Mouse (Mus musculus) heart, embryonic 11.5 days (tissue): ENCODE measurements around the gene Garnl3. TPM values are rescaled to one million over a fixed set of nuclear protein-coding genes. Genes with fewer than 3 reads are reported as not detected.

ENCODE experiments used
- ATAC-seq: fragments of 200-750 bp; cut with Nextera tagmentation; replicated peaks from 2 replicates; pipeline ENCODE4 v1.8.0; 2017; ENCODE audit warnings: moderate library complexity; ENCODE audit not compliant: insufficient number of reproducible peaks, low FRiP score, low TSS enrichment
- H3K27ac ChIP-seq: fragments of 300-500 bp; sonication (generic); 2 replicates; pipeline ENCODE4 v1.5.1; 2014; ENCODE audit warnings: mild to moderate bottlenecking, low read depth, low read length
- H3K27me3 ChIP-seq: fragments of 300-500 bp; sonication (generic); 2 replicates; pipeline ENCODE4 v1.6.1; 2014; ENCODE audit warnings: mild to moderate bottlenecking, low read length, mixed read lengths; ENCODE audit not compliant: control insufficient read depth, insufficient read depth
- H3K36me3 ChIP-seq: fragments of 300-500 bp; sonication (generic); 2 replicates; pipeline ENCODE4 v1.6.1; 2014; ENCODE audit warnings: mild to moderate bottlenecking, low read length, moderate library complexity, mixed read lengths; ENCODE audit not compliant: control insufficient read depth, insufficient read depth
- H3K4me1 ChIP-seq: fragments of 300-500 bp; sonication (generic); 2 replicates; pipeline ENCODE4 v1.6.1; 2014; ENCODE audit warnings: low read length; ENCODE audit not compliant: control insufficient read depth, insufficient read depth
- H3K4me2 ChIP-seq: fragments of 300-500 bp; sonication (generic); 2 replicates; pipeline ENCODE4 v1.6.1; 2014; ENCODE audit warnings: mild to moderate bottlenecking, moderate library complexity
- H3K4me3 ChIP-seq: fragments of 300-500 bp; sonication (generic); 2 replicates; pipeline ENCODE4 v1.5.1; 2014; ENCODE audit warnings: low read depth, low read length
- H3K9ac ChIP-seq: fragments of 300-500 bp; sonication (generic); 2 replicates; pipeline ENCODE4 v1.6.1; 2014; ENCODE audit warnings: mild to moderate bottlenecking, low read depth, low read length, moderate library complexity
- H3K9me3 ChIP-seq: fragments of 300-500 bp; sonication (generic); replicated peaks from 2 replicates; pipeline ENCODE4 v1.6.1; 2016; ENCODE audit warnings: low read length; ENCODE audit not compliant: control insufficient read depth
- WGBS: fragments of 180-500 bp; shearing (Covaris S2); extraction: QIAGEN DNeasy Blood & Tissue Kit; methylation state at CpG from one replicate; pipeline ENCODE4 v1.1.7; 2014; ENCODE audit not compliant: insufficient replicate concordance; 5-methylcytosine and 5-hydroxymethylcytosine counted together
- polyA plus RNA-seq: library from polyadenylated mRNA; unstranded; fragments of >200 nt; fragmentation: Nextera tagmentation; extraction: Ambion mirVana; gene quantifications from 2 replicates; pipeline ENCODE4 v1.2.1, GENCODE M21; 2014

Gene Garnl3
- polyA plus RNA-seq, 1 experiment from 2014 or later, result 15.4 TPM

DNA sequence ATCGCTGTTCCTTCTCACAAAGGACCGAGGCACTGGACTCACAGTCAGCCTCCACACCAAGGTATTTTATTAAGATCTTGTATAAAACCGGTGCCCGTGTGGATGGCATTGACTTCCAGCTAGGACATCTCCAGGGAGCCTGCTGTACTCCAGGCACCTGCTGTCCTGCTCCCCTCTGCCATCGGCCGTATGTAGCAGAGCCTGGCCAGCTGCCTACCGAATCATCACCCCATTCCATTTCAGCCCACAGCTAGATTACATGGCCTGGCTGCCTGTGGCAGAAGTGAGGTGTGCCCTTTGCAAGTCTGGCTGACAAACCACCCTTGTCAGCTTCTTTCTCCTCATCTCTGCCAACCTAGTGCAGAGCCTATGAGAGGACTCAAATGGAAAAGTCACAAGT, 42.2 kb upstream of the Garnl3 start:
- no peak overlapping the region for H3K4me2 ChIP-seq
- 84% methylated on average over 7 of the region's 7 CpGs for WGBS
- ATAC-seq, result no peak
- no peaks in the 10 kb centered on the region for H3K27me3 ChIP-seq
- no peaks in the 10 kb centered on the region for H3K36me3 ChIP-seq
- no peak overlapping the region for H3K4me3 ChIP-seq
- no peak overlapping the region for H3K9ac ChIP-seq
- peaks cover 24% of the 10 kb centered on the region for H3K4me1 ChIP-seq
- no peak overlapping the region for H3K27ac ChIP-seq
- no peaks in the 10 kb centered on the region for H3K9me3 ChIP-seq

DNA sequence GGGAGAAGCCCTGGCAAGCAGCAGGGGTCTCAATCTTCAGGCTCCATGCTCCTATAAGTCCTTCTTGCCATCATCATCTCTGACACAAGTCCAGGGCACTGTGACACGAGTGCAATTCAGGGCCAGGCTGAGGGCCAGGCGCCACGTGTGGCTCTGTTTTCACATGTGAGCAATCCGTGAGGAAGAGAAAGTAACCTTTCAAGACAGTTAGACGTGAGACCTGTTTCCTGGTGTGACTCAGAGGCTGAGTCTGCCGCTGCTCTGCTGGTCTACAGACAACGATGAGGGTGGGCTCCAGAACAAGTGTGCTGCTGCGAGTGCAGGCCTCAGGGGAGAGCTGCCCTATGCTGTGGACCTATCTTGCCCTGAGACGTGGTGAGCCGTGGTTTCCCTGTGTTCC, 41.7 kb upstream of the Garnl3 start:
- H3K9me3 ChIP-seq, result no peaks in the 10 kb centered on the region
- H3K27ac ChIP-seq, result no peak overlapping the region
- WGBS, result 62% methylated on average over 10 of the region's 10 CpGs
- no peak overlapping the region for H3K4me2 ChIP-seq
- 0 out of 2 replicates have a peak overlapping the region, but pooled peaks have one; percentile 6 for H3K9ac ChIP-seq
- ATAC-seq, result no peak
- no peaks in the 10 kb centered on the region for H3K27me3 ChIP-seq
- H3K36me3 ChIP-seq, result no peaks in the 10 kb centered on the region
- H3K4me1 ChIP-seq, result peaks cover 19% of the 10 kb centered on the region
- H3K4me3 ChIP-seq, result no peak overlapping the region

DNA sequence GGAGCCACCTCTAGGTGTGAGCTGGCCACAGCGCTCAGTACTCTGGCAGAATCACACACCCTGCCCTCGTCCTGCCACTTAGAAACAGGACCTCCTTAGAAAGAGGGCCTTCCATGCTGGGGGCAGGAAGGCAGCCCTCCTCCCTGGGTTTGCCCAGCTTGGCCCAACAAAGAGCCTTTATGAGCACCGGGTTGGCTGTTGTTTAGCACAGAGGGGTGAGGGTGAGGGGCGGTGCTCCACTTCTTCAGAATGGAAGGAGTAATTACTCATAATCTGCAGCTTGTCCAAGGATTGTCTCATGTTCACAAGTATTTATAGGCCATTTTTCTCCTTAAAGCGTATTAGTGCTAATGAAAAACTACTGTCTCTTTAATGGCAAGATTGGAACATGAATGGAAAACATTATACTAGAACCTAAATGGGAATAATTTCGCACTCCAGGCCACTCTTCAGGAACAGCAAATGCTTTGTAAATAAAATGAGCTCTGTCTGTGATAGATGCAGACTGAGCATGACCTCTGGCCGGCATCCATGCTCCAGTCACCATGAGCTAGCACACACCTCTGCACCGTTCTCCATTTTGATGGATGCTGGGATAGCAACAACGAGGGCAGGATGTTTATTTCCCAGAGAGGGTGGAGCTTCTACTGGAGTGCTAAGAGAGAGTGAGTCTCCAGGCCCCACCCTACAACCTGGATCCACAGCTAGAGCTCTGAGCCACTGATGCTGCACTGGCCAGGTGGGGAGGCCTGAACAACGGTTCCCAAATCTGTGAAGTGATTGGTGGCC, 39.5 kb upstream of the Garnl3 start:
- no peak for ATAC-seq

DNA sequence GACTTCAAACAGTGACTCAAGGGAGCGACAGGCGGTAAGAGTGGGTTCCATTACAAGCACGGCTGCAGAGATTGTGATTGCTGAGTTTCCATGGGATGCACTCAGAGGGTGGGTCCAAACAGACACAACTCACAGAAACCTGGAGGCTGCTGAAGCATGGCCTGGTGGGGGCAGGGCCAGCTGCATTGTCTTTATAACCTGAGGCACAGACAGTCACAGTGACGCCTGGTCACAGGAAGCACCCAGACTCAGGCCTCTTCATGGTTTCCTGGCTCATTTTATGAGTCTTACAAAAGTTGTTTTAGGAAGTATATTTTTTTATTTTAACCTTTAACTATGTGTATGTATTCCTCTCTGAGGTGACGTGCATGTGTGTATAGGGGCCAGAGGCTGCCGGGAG, 38.0 kb upstream of the Garnl3 start:
- Histone ChIP-seq H3K9ac (no peak overlapping the region), H3K4me3 (no peak overlapping the region), H3K9me3 (no peaks in the 10 kb centered on the region), H3K27ac (no peak overlapping the region), H3K27me3 (no peaks in the 10 kb centered on the region), H3K36me3 (no peaks in the 10 kb centered on the region), H3K4me1 (peaks cover 30% of the 10 kb centered on the region), H3K4me2 (no peak overlapping the region)
- no peak for ATAC-seq
- WGBS, result 66% methylated on average over 6 of the region's 6 CpGs

More for the DNA sequence above, 39.5 kb upstream of the Garnl3 start:
- no peaks in the 10 kb centered on the region for H3K27me3 ChIP-seq
- no peak overlapping the region for H3K27ac ChIP-seq
- no peak overlapping the region for H3K4me3 ChIP-seq
- no peak overlapping the region for H3K9ac ChIP-seq
- 77% methylated on average over 10 of the region's 10 CpGs for WGBS
- H3K36me3 ChIP-seq, result no peaks in the 10 kb centered on the region
- no peaks in the 10 kb centered on the region for H3K9me3 ChIP-seq
- peaks cover 15% of the 10 kb centered on the region for H3K4me1 ChIP-seq
- H3K4me2 ChIP-seq, result no peak overlapping the region

DNA sequence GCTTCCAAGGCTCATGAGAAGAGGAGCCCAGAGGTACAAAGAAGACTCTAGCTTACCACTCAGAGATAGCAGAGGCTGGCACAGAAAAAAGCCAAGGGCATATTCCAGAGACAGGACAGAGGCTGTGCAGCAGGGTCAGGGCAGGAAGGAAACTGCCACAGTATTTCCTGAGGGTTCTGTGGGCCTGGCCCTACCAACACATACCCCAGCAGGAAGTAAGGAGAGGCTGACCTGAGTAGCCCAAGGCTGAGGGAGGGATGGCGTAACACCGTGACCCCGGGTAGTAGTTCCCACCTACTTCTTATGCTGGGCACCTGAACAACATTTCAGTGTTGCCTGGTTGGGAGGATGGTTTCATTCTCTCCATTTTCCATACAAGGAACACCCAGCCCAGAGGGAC, 35.6 kb upstream of the Garnl3 start:
- Histone ChIP-seq H3K4me3 (no peak overlapping the region), H3K4me1 (peaks cover 26% of the 10 kb centered on the region), H3K4me2 (no peak overlapping the region), H3K9ac (no peak overlapping the region), H3K27ac (no peak overlapping the region), H3K9me3 (no peaks in the 10 kb centered on the region), H3K36me3 (no peaks in the 10 kb centered on the region), H3K27me3 (no peaks in the 10 kb centered on the region)
- 73% methylated on average over 3 of the region's 3 CpGs for WGBS
- no peak for ATAC-seq

DNA sequence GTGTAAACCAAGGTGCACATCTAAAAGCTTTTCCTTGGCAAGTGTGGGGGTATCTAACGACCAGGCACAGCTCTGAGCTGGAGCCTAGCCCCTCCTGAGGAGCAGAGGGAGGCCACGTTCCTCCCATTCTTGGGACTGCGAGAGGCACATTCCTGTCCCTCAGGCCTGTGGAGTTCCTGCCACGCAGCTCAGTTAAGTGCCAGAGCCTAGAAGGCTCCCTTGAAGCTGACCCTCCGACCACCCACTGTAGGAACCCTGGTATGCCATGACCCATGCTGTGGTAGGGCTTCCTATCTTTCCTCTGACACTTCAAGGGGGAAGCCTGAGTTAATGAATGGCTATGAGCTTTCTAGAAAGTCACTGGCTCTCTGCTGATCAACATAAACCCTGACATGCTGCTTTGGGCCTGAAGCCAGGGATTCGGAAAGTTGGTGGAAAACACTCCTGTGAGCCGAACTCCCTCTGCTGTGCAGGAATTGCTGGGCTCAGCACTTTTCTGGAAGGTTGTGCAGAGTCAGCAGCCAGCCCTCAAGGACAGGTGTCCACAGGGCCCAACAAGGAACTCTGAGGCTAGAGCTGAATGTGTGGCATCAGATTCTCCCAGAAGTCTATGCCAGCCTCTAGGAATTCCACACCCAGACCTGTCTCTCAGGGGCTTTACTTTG, 34.4 kb upstream of the Garnl3 start:
- H3K9ac ChIP-seq, result no peak overlapping the region

DNA sequence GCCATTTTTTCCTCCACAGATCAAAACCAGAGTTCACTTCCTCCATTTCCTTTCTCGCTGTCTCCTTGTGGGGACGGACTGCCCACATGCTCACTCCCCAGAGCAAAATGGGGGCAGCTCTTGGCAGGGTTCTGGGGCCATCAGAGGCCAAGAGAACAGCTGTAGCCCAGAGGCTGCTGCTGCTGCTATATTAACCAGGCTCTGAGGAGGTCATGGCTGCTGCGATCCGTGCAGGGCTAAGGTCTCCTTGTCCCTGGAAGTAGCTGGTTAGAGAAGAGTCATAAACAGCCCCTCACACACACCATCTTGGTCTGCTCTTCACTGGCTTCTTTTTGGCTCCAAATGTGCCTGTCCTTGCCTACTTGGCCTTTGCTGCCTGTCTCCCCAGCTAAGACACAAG, 33.8 kb upstream of the Garnl3 start:
- no peak for ATAC-seq
- H3K9me3 ChIP-seq, result no peaks in the 10 kb centered on the region
- peaks cover 30% of the 10 kb centered on the region for H3K4me1 ChIP-seq
- no peak overlapping the region for H3K4me3 ChIP-seq
- no peak overlapping the region for H3K9ac ChIP-seq
- H3K27me3 ChIP-seq, result no peaks in the 10 kb centered on the region
- WGBS, result 73% methylated on average over 4 of the region's 4 CpGs
- no peak overlapping the region for H3K4me2 ChIP-seq
- H3K27ac ChIP-seq, result peak overlapping the region; percentile 25
- H3K36me3 ChIP-seq, result no peaks in the 10 kb centered on the region

More for the DNA sequence above, 34.4 kb upstream of the Garnl3 start:
- Histone ChIP-seq H3K27me3 (no peaks in the 10 kb centered on the region), H3K27ac (peak overlapping the region; percentile 25), H3K4me1 (peaks cover 26% of the 10 kb centered on the region), H3K36me3 (no peaks in the 10 kb centered on the region), H3K4me2 (no peak overlapping the region), H3K4me3 (no peak overlapping the region), H3K9me3 (no peaks in the 10 kb centered on the region)
- ATAC-seq, result no peak
- WGBS, result 29% methylated on average over 7 of the region's 7 CpGs

DNA sequence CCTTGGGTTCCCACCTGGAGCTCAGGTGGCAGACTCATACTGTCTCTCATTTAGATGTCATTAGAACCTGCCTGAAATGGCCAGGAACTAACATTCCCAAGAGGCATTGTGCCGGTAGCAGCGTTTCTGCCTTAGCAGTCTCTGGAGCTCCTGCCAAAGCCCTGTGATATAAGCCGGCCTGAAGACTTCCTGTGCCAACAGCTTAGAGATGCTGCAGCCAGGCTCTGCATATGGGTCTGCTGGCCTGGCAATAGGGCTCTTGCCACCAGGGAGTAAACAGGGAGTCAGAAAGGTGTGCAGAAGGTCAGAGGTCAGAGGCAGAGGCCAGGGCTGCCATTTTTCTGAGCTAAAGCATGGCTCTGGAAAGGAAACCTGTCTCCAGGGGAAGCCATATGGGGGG, 33.2 kb upstream of the Garnl3 start:
- ATAC-seq, result no peak
- H3K27me3 ChIP-seq, result no peaks in the 10 kb centered on the region
- 54% methylated on average over 3 of the region's 3 CpGs for WGBS
- H3K4me1 ChIP-seq, result peaks cover 36% of the 10 kb centered on the region
- no peak overlapping the region for H3K27ac ChIP-seq
- no peak overlapping the region for H3K4me3 ChIP-seq
- H3K4me2 ChIP-seq, result no peak overlapping the region
- H3K9ac ChIP-seq, result no peak overlapping the region
- H3K36me3 ChIP-seq, result no peaks in the 10 kb centered on the region
- no peaks in the 10 kb centered on the region for H3K9me3 ChIP-seq
